Mouse (Mus musculus) cerebellum, adult 9-10 months (tissue): Measurements from ENCODE around the gene Mras.

Experiments used
- DNase-seq: peaks from one replicate; pipeline ENCODE4 v3.0.0; 2022

Mras gene

DNA sequence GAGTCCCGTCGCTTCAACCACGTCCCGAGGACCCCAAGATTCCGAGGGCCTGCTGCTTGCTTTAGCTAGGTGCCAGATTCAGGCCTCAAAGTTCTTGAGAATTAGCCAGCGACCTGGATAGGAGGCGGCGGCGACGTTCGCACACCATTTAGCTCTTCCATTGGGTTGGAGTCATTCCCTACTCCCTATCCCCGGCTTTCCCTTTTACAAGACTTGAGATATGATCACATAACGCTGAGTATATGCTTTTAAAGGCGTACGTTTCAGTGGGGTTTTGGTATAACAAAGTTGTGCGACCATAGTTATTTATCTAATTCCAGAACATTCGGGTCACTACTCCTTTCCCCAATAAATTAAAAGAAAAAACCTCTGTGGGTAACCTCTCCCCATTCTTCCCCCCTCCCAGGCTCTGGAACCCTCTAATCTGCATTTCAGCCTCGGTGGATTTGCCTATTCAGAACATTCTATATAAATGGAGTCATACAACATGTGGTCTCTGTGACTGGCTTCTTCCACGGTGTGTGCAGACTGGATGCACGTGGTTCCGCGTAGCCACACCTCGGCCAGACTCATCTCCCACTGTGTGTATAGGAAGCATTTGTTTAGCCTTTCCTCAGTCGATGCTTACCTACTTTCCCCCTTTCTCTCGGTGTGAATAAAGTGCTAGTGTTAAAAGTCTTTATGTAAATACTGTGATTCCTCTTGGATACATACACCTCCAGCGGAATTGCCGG, at the start of gene Mras:
Gene Mras, minus strand, starts transcription at position 351 of the 734 bp plus-strand sequence.
- DNase-seq: no peak

DNA sequence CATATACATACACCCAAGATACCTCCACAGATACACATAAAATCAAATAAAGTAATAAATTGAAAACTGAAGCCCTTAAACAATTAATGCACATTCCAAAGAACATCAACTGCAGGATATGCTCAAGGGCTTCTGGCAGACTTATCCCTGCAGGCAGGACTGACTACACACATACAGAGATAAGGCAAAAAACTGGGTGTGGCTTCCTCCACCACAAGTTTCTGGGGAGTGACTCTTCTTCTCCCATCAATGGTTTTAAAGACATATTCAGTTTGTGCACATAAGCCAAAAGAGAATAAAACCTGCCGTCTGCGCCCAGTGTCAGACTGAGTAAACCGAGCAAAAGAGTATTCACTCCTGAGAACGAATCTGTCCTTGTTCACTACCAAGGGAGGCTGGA, 48.0 kb upstream of the Mras start:
- DNase-seq: no peak

DNA sequence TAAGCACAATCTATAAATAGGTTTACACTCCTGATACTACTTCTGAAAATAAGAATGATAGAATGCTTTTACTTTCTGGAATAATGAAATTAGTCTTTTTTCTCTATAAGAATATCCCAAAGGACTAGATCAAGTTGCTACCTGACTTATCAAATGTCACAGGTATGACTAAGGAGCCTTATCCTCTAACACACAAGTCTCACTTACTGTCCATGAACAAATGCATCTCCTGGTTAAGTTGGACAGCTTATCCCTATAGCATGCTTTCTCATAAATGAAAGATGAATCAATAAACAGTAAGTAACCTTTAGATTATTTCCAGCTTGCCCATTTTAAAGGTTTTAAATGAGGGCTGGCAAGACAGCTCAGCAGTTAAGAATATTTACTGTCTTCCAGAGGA, 47.5 kb upstream of the Mras start:
- DNase-seq: no peak

DNA sequence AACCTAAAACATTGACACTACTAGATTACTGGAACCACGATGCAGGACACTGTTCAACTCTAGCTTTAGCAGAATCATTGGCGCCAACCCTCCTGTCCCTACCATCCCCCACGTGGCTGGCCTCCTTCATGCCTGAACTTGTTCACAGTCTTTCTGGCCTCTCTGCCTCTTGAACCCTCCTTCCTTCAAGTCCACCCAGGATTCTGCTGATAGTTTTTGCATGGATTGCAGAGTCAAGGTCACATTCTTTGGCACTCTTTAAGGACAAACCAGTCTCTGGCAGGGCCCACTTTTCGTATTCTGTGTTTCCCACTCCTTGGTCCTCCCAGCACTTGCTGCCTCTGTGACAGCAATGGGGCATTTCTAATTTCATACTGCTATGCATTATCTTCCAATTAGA, 46.0 kb upstream of the Mras start:
- no peak for DNase-seq

DNA sequence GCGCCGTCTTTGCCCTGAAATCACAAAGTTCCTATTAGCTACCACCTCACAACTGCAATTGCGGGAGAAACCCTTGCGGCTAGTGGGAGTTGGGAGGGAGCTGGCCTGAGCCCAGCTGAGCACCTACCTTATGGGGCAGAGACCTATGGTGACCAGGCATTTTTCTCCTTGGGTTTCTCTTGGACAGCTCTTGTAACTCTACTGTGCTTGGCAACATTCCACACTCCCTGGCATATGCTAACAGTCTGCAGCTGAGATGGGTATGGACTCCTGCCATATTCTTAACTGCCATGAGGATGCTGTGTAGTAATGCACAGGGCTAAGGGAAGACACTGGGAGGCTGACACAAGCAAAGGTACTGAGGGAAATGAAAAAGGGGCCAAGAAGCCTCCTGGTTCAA, 43.6 kb upstream of the Mras start:
- DNase-seq: peak; percentile 79

DNA sequence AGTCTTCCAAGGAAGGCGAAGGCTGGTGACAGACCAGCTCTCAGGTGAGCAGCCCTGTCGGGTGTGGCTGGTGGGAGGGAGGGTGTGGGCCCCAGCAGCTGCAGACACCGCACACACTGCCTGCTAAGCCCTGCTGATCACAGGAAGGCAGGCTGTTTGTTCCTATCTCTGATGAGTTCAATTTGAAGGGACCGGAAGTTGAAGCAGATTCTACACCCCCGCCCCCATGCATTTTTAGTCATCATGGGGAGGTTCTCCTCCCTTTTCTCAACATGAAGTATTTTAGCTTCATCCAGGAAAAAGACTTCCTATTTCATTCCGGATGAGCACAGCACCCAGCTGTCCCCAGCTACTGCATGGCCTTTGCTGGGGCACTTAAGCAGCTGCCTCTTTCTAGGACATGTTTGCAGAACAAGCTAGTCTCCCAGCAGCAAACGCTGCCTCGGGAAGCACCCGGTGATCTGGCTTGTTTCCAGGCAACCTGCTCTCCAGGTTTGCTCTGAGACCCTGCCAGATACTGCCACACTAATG, 42.1 kb upstream of the Mras start:
- peak; percentile 30 for DNase-seq

DNA sequence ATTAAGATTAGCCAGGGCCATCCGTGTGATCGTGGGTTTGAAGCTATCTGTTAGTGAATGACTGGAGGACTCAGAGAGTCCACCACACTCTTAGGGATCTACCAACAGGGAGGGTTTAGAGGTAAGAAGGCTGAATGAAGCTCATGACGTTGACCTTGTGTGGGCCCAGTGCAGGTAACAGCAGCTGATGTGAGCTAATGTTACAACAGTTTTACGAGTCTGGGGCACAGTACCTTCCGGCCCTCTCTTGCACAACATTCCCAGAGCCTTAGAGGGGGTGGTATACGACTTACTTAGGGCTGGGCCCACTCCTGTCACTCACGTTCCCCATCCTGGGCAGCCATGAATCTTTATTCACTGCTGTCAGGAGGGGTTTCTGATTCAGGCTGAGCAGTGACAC, 34.2 kb upstream of the Mras start:
- DNase-seq: no peak

DNA sequence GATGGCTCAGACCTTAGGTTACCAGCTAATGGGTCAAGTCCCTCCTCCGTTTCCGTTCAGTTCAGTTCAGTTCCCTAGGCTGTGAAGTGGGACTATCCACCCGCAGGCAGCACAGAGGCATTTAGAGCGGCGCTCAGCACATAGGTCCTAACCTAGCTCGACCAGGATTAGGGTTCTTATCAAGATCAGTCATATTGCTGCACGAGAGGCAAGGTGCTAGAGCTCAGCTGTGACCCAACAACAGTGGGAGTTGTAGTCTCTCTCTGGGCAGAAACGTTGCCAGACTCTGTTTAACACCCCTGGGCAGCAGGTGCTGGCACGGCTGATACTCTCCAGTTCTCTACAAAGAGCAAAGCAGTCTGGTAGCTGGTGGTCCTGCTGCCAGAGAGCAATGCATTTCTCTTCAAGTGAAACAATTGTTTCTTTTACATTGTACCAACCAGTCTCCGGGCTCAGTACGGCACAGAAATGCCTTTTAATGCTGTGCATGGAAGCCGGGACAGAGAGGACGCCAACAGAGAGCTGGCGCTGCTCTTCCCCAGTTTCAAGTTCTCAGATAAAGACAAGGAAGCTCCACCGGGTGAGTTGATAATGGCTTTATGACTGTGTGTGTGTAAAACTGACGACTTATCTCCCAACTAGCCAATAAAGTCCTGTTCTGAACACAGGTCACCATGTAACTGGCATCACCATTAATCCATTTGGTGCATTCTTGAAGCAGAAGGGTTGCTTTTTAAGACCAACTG, 33.3 kb upstream of the Mras start:
- no peak for DNase-seq

DNA sequence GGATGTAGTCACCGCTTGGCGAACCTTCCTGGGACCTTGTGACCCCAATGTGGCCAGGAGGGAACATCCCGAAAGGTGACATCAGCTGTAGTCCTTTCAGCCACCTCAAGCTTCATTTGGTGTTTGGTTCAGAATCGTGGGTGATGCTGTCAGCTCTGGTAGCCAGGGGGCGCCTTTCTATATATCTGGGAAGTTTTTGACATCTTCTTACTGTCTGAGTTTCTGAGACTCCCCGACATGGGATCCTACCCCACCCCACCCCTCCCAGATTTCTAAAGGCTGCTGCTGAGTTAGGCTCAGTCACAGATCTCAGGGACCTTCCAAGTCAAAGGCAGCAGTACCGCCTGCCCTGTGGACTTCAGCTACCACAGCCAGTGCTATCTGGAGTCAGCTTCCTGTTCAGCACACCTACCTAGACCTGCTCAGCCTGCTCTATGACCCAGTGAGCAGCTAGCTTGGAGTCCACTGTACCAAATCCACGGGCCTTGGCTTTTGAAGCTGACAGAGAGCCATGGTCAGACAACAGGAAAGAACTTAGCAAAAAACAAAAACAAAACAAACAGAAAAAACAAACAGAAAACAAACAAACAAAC, 32.6 kb upstream of the Mras start:
- no peak for DNase-seq

DNA sequence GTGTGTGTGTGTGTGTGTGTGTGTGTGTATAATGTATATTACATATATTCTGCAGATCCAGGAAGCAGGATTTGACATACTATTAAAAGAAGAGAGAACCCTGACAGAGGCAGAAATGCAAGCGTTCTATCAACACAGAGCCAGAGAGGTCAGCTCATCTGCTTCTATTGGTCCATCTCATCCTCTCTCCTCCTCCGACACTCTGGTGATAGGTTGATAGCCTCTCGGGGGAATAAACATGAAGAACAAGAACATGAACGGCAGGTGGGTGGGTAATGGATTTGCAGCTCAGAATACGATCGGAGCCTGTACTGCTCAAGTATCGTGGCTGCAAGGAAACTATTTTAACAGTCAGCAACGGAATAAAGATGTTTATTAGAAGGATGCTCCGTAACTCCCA, 31.4 kb upstream of the Mras start:
- no peak for DNase-seq

DNA sequence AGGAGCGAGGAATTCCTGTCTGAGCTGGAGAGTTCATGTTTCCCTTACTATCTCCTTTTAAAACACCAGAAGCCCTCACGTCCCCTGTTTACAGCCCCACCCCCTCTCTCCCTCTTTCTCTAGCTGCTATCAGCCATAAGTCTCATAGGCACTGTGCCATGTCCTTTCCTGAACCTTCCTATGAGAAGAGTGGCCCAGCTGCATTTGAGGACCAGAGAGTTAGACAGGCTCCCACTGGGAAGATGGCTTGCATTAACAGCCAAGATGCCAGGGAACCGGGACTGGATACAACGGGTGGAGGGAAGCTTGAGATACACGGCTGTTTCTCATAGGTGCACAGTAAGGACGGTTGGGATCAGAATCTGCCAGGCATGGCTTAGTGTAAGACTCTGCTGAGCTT, 27.7 kb upstream of the Mras start:
- no peak for DNase-seq

DNA sequence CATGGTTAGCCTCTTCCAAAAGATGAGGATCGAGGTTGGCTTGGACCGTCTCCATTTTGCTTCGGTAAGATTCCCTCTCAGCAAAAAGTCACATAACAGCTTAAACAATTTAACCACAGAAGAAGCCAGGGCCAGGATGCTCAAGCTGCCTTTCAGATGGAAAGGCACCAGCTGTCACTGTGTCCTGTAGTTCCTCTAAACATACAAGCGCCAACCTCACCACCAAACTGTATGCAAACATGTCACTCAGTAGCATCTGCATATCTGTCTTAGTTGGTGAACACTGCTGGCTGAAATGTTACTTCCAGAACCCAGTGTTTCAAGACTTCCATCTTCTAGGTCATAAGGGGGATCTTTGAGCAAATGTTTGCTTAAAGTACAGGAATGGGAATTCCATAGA, 22.5 kb upstream of the Mras start:
- no peak for DNase-seq

DNA sequence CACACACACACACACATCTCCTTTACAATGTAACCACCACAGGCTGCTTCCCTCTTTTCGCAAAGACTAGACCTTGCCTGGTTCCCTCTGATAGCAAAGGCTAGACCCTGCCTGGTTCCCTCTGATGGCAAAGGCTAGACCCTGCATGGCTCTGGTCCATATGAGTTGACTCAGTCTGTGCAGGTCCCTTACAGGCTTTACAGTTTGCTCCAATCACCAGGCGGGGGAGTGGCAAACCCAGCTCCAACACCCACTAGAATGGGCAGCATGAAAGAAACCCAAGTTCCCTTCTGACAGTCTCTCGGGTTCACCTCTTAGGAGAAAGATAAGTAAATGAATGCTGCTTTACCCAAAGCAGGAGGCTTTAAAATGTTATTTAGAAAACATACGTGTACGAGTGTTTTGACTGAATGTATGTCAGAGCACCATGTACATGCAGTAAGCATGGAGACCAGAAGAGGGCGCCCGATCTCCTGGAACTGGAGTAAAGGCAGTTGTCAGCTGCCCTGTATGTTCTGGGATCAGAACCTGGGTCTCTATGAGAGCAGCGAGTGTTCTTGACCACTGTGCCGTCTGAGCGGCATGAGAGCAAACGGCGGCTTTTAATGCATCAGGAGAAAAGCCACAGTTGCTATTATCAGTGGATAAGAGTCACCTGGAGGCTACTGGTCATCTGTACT, 21.5 kb upstream of the Mras start:
- DNase-seq: peak; percentile 68

DNA sequence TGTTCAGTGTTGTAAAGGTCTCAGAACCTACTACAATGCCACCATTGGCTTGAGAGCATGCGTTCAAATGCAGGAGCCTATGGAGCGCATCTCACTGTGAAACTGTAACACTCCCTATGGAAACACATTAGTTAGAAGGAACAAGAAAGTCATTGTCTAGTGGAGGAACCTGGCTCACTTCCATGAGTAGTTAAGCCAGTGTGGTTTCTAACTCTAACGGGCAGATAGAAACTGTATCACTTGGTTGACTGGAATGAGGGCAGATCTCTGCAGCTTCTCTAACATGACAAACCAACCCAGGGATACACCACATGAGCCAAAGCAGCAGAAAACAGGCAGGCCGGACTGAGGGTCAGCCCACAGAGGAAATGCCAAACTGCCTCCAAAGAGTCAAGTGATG, 17.0 kb upstream of the Mras start:
- DNase-seq: no peak

DNA sequence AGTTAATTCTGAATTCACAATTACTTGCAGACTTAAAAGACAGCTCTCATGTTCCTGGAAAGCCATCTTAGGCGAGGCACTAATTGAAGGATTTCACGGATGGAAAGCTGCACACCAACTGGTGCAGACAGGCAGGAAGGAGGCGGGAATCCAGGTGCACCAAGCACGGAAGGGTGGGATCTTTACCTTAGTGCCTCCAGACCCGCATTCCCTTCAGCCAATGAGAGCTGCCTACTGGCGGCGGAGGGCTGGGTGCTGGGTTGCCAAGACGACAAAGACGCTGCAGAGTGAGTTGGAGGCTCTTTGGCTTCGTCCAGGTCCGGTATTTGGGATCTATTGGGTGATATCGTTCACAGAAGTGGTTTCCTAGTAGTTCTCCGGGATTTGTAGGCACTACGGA, 14.0 kb upstream of the Mras start, which contains the start of gene Nme9:
Gene Nme9, plus strand, starts transcription at position 315 of the 400 bp plus-strand sequence.
- no peak for DNase-seq

DNA sequence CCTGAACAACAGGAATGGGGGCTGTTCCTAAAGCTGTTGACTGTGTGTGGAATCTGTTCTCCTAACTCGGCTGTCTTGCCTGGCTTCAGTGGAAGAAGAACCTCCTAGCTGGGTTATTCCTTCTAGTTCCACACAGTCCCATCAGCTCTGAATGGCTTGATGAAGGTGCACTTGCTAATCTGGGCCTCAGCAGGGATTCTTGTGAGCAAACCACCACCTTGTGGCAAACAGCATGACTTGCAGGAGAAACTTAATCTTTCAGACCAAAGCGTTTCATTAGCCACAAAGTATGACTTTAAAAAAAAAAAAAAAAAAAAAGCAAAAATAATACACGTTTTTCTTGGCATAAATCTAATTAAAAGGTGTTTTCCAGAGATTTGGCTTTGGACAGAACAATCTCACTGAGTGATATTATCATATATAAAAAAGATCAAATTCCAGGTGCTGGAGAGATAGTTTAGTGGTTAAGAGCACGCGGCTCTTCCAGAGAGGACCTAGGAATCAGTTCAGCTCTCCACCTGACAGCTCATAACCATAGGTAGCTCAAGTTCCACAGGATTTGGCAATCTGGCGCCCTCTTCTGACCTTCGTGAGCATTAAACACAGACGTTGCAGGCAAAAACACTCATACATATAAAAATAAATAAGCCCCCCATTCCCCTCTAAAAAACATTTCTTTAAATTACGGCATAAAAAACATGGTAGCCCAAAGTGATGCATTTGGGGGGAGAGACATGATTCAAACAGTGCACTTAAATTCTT, 12.9 kb upstream of the Mras start:
- DNase-seq: no peak

DNA sequence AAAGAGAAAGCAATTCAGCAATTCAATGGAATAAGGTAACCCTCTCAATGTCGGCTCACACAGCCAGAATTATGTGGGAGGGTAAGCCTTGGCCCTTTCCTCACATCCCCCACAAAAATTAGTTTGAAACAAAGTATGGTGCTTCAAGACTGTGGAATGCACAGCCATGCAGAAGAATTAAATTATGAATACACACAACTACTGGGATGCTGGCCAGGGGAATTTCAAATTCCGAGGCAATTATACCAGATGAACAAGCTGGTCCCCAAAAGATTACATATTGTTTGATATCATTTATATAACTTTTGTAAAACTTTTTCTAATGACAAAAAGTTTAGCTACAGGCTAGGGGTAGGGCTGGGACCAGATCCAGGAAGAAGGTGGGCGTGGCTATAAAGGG, 10.1 kb upstream of the Mras start:
- no peak for DNase-seq

DNA sequence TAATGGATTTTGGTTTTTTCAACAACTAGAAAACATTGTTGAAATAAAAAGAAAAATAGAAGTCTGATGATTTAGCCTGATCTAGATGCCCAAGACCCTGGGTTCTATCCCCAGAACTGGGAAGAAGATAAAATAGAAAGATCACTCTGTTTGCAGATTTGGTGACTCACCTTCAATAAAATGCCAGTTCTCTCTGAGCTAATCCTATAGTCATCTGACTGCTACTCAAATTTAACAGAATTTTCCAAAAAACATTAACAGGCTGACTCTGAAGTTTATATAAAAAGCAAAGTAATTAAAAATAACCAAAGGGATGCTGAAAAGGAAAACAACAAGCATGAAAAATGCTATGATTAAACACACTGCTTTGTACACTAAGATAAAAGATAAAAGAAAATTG, 9.1 kb upstream of the Mras start:
- DNase-seq: no peak

DNA sequence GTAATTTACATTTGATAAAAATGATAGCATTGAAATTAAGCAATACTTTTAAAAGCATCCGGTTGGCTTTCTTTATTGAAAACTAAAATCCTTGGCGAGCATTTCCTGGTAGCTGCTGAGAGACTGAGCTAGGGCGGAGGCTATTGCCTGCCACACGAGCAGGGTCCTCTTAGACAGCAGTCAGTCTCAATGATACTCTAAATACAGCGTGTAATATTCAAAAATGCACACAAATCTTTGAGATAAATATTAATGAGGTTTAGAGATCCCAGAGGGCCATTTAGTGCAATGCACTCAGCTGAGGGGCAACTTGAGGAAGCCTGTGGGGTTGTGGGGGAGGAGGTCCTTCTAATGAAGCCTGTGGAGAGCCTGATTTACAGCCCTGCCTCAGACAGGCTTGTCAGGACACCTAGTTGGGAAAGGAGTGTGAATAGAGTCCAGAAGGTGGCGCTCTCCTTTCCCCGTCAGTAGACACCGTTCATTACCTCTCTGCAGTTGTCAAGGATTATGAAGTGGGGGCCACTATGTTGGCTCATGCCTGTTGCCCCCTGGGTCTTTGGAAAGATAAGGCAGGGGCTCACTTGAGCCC, 7.5 kb upstream of the Mras start:
- DNase-seq: no peak

DNA sequence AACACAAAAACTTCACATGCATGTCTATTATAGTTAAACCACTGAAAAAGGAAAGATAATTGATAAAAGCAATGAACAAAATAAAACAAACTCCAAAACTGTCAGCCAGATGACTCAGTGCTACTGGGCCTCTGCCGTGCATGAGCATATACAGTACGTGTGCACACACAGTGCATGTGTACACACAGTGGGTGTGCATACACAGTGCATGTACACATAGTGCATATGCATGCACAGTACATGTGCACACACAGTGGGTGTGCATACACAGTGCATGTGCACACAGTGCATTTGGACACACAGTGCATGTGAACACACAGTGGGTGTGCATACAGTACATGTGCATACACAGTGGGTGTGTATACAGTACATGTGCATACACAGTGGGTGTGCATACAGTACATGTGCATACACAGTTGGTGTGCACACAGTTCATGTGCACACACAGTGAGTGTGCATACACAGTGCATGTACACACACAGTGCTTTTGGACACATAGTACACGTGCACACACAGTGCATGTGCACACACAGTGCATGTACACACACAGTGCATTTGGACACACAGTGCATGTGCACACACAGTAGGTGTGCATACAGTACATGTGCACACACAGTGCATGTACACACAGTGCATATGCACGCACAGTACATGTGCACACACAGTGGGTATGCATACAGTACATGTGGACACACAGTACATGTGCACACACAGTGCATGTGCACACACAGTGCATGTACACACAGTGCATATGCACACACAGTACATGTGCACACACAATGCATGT, 4.7 kb upstream of the Mras start:
- DNase-seq: no peak

DNA sequence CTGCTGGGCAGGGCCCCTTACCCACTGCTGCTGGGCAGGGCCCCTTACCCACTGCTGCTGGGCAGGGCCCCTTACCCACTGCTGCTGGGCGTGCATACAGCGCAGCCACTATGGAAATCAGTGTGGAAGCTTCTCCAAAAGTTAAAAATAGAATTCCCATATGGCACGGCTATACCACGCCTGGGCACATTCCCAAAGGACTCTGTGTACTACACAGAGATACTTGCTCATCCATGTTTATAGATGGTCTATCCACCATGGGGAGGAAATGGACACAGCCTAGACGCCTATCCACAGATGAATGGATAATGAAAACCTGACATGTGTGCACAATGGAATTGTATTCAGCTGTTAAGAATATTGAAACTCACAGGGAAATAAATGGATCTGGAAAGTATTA, 3.8 kb upstream of the Mras start:
- no peak for DNase-seq
